Mouse (Mus musculus) C2C12 (cell line): ENCODE results near the gene Mybph. TPM values are rescaled to one million over a fixed set of nuclear protein-coding genes. Genes with fewer than 3 reads are reported as not detected.

Experiments used
- H3K27me3 ChIP-seq: one replicate; pipeline ENCODE4 v1.6.1; 2011; ENCODE audit not compliant: control insufficient read depth, insufficient read depth, insufficient read length
- H3K36me3 ChIP-seq: one replicate; pipeline ENCODE4 v1.6.1; 2011; ENCODE audit not compliant: control insufficient read depth, insufficient read depth
- H3K4me3 ChIP-seq: one replicate; pipeline ENCODE4 v1.5.1; 2011; ENCODE audit warnings: mild to moderate bottlenecking, control low read depth; ENCODE audit not compliant: poor library complexity, insufficient read depth, severe bottlenecking
- H3K79me2 ChIP-seq: one replicate; pipeline ENCODE4 v1.6.1; 2011; ENCODE audit not compliant: control insufficient read depth, insufficient read depth
- H3K79me3 ChIP-seq: one replicate; pipeline ENCODE4 v1.6.1; 2011; ENCODE audit warnings: low read depth, control low read depth
- H3ac ChIP-seq: one replicate; pipeline ENCODE3; 2011; ENCODE audit warnings: low read depth; ENCODE audit not compliant: control insufficient read depth, insufficient read length
- CEBPB ChIP-seq: IDR thresholded peaks from one replicate; pipeline ENCODE4 v1.6.1; 2011; ENCODE audit warnings: low read depth, mild to moderate bottlenecking, control low read depth, moderate library complexity
- CTCF ChIP-seq: IDR thresholded peaks from one replicate; pipeline ENCODE4 v1.5.1; 2011; ENCODE audit not compliant: control insufficient read depth, insufficient read depth, insufficient read length
- FOSL1 ChIP-seq: IDR thresholded peaks from one replicate; pipeline ENCODE4 v1.8.0; 2011; ENCODE audit warnings: mild to moderate bottlenecking, low read length; ENCODE audit not compliant: poor library complexity, insufficient read depth, severe bottlenecking
- MAX ChIP-seq: IDR thresholded peaks from one replicate; pipeline ENCODE4 v1.6.1; 2011; ENCODE audit warnings: mild to moderate bottlenecking, control low read depth
- MYOD1 ChIP-seq: IDR thresholded peaks from one replicate; pipeline ENCODE4 v1.6.1; 2011; ENCODE audit warnings: low read depth; ENCODE audit not compliant: control insufficient read depth, insufficient read length
- MYOG ChIP-seq: IDR thresholded peaks from one replicate; pipeline ENCODE4 v1.6.1; 2011; ENCODE audit not compliant: control insufficient read depth, insufficient read length; ENCODE audit errors: extremely low read depth
- USF1 ChIP-seq: IDR thresholded peaks from one replicate; pipeline ENCODE4 v1.6.1; 2011; ENCODE audit warnings: low read depth, mild to moderate bottlenecking, control low read depth, moderate library complexity
- polyA plus RNA-seq: library from polyadenylated mRNA; unstranded; fragments of >200 nt; fragmentation: generic; extraction: Trizol; gene quantifications from one replicate; pipeline ENCODE4 v1.2.1, GENCODE M21; 2012; ENCODE audit warnings: missing spikeins

Mybph gene
- polyA plus RNA-seq, 1 experiment, result 1.4 TPM

DNA sequence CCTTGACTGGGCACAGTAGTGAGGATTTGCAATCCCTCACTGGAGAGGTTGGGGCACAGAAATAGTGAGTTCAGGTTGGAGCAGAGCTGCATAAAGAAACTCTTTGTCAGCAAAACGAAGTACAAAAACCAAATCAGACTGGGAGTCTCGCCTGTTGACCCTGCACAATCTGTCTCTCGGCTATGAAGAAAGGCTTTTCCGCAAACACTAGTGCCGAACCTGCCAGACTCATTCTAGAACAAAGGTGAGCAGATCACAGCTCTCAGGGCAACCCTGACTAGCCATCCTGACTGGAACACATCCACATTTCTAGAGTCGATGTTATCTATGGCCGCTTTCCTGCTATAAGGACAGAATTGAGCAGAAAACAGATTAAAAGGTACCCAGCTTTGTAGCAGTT, 20.2 kb upstream of the Mybph start:
- Histone ChIP-seq H3K79me3 (no peaks in the 10 kb centered on the region), H3K27me3 (peaks cover 57% of the 10 kb centered on the region), H3K36me3 (no peaks in the 10 kb centered on the region), H3K79me2 (no peaks in the 10 kb centered on the region), H3ac (no peak overlapping the region), H3K4me3 (no peak overlapping the region)
- TF ChIP-seq FOSL1 (no peak), MYOD1 (no peak), CTCF (no peak), USF1 (no peak), CEBPB (no peak), MAX (no peak), MYOG (no peak)

DNA sequence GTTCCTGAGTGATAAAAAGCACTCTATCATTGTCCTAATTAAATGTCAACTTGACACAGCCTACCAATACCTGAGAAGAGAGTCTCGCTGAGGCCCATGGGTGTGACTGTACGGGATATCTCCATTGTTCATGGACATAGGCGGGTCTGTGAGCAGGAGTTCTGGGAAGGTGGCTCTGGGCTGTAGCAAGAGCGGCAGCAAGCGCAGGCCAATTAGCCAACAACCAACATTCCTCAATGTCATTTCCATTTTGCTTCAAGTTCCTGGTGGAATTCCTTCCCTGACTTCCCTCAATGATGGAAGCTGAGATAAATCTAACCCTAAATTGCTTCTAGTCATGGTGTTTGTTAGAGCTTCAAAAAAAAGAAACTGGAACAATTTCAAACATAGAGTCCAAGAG, 15.3 kb upstream of the Mybph start:
- H3K36me3 ChIP-seq, result no peaks in the 10 kb centered on the region

DNA sequence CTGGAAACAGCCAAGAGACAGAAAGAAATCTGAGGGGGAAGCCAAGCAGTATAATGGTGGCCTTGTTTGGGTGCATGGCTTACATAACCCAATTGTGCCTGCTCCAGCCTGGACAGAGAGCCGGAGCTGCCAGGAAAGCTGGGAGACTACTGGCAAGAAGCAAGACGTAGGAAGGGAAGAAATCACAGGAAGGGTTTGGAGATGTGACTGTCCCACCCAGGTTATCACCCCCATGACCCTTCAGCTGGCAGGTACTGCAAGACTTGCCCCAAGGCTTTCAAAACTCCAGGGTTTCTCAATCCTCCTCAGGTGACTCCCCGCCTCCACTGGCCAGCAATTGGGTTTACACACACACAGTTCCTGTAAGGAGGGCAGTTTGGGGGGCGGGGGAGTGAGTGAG, 11.2 kb upstream of the Mybph start, which contains the start of gene Chil1:
Gene Chil1, plus strand, starts transcription at position 152 of the 400 bp plus-strand sequence.
- Histone ChIP-seq H3ac (no peak within 1 kb of the TSS), H3K36me3 (no peaks in the 10 kb centered on the region), H3K79me3 (no peaks in the 10 kb centered on the region), H3K27me3 (peaks cover 40% of the 10 kb centered on the region), H3K79me2 (no peaks in the 10 kb centered on the region), H3K4me3 (no peak within 1 kb of the TSS)
- no peak for TF ChIP-seq MYOD1
- TF ChIP-seq MYOG, result no peak
- TF ChIP-seq FOSL1, result no peak
- TF ChIP-seq CEBPB, result no peak
- TF ChIP-seq MAX, result no peak

More for the DNA sequence above, 15.3 kb upstream of the Mybph start:
- TF ChIP-seq MYOD1, result no peak
- no peak for TF ChIP-seq CTCF
- no peak for TF ChIP-seq USF1
- no peak for TF ChIP-seq MAX
- TF ChIP-seq CEBPB, result no peak
- TF ChIP-seq MYOG, result no peak
- TF ChIP-seq FOSL1, result no peak
- no peak overlapping the region for H3K4me3 ChIP-seq
- H3K79me3 ChIP-seq, result no peaks in the 10 kb centered on the region
- no peaks in the 10 kb centered on the region for H3K79me2 ChIP-seq
- H3ac ChIP-seq, result no peak overlapping the region
- peaks cover 43% of the 10 kb centered on the region for H3K27me3 ChIP-seq

- no peak for TF ChIP-seq CEBPB
- no peak for TF ChIP-seq CTCF
- TF ChIP-seq MAX, result no peak
- peaks cover 37% of the 10 kb centered on the region for H3K27me3 ChIP-seq
- H3K79me2 ChIP-seq, result no peaks in the 10 kb centered on the region
- H3K36me3 ChIP-seq, result no peaks in the 10 kb centered on the region
- H3K4me3 ChIP-seq, result no peak overlapping the region
- no peak overlapping the region for H3ac ChIP-seq
- H3K79me3 ChIP-seq, result no peaks in the 10 kb centered on the region
Measured at GRCm38 (mm10) chr1:134184089-134184488, 9.2 kb upstream of the Mybph start.

DNA sequence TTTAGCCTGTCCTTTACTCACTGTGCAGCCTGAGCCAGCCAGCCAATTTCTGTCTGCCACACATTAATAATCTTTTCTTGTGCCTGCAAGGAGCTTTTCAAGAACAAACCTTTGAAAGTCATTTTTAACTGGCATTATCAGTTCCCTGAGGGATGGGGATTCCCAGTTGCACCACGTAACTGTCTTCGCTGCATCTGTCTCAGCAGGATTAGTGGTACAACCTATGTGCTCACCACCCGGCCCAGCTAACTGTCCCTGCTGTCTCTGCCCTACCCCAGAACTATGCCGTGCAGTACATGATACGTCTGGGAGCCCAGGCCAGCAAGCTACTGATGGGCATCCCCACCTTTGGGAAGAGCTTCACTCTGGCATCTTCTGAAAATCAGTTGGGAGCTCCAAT, 5.0 kb upstream of the Mybph start:
- no peak overlapping the region for H3ac ChIP-seq
- no peaks in the 10 kb centered on the region for H3K36me3 ChIP-seq
- H3K27me3 ChIP-seq, result peaks cover 27% of the 10 kb centered on the region
- H3K79me3 ChIP-seq, result no peaks in the 10 kb centered on the region
- no peak for TF ChIP-seq CTCF
- no peak for TF ChIP-seq MYOG
- TF ChIP-seq USF1, result no peak
- no peak for TF ChIP-seq MAX
- TF ChIP-seq FOSL1, result no peak
- TF ChIP-seq CEBPB, result no peak
- TF ChIP-seq MYOD1, result no peak
- H3K79me2 ChIP-seq, result no peaks in the 10 kb centered on the region
- H3K4me3 ChIP-seq, result no peak overlapping the region

DNA sequence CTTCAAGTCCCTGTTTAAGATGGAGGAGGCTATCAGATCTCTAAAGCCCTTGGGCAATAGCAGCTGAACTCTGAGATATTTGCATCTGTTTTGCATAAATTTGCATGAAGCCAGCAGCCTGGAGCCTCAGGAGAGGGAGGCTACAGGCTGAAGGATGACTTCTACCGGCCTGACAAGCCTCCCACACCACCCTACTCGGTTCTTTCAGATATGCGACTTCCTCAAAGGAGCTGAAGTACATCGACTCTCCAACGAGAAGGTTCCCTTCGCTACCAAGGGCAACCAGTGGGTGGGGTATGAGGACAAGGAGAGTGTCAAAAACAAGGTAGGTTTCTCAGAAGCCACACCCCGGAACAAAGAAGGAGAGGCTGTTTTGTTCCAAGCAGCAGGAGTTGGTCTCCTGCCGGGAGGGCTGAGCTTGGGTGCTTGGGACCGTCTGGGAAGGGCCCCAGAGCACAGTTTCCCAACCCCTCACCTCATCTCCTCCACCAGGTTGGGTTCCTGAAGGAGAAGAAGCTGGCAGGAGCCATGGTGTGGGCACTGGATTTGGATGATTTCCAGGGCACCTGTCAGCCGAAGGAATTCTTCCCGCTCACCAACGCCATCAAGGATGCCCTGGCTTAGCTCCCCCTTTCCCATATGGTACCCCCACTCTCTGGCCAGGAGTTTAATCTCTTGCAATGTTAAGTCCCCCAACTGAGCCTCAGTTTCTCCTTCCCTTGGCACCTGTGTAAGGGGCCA, 4.1 kb upstream of the Mybph start:
- no peak overlapping the region for H3K4me3 ChIP-seq
- H3ac ChIP-seq, result no peak overlapping the region
- no peaks in the 10 kb centered on the region for H3K79me2 ChIP-seq
- no peak for TF ChIP-seq MAX
- no peak for TF ChIP-seq FOSL1
- no peak for TF ChIP-seq CTCF
- no peak for TF ChIP-seq USF1
- TF ChIP-seq MYOG, result no peak
- TF ChIP-seq CEBPB, result no peak
- no peak for TF ChIP-seq MYOD1
- H3K27me3 ChIP-seq, result peaks cover 18% of the 10 kb centered on the region
- no peaks in the 10 kb centered on the region for H3K36me3 ChIP-seq
- no peaks in the 10 kb centered on the region for H3K79me3 ChIP-seq
